Mouse (Mus musculus): ENCODE measurements around the gene Id1.

DNA sequence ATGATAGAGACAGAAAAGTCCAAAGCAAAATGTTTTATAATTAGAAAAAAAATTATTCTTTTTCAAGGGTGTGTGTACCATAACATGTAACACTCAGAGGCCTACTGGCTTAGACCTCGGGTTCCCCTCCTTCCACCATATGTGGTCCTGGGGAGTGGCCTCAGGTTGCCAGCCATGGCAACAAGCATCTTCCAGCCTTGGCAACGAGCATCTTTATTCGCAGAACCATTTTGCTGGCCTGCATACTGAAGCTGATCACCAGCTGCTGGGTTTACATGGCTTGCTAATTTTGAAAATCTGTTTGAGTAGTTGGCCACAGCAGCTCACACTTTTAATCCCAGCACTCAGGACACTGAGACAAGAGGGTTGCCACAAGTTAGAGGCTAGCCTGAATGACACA, 40.0 kb downstream of the Id1 start:
- TF ChIP-seq POLR2A (IDR thresholded peaks at IDR 0.05; ENCODE audit: extremely low read depth, insufficient read depth, low read length) (no peak), CTCF (IDR thresholded peaks at IDR 0.05; ENCODE audit: low read depth, low read length) (no peak)
